Mouse (Mus musculus): ENCODE results near the gene 4930518I15Rik.
"Not testable (repeated sequence)": the region's sequence is repeated elsewhere in the genome, so short reads cannot be mapped to it uniquely, and the experiment has no call there.

4930518I15Rik gene

GRCm38 (mm10) chr2:156877726-156878125 lies 20.0 kb upstream of the 4930518I15Rik start:
- DNase-seq (ENCODE audit: low spot score) = no peak

DNA sequence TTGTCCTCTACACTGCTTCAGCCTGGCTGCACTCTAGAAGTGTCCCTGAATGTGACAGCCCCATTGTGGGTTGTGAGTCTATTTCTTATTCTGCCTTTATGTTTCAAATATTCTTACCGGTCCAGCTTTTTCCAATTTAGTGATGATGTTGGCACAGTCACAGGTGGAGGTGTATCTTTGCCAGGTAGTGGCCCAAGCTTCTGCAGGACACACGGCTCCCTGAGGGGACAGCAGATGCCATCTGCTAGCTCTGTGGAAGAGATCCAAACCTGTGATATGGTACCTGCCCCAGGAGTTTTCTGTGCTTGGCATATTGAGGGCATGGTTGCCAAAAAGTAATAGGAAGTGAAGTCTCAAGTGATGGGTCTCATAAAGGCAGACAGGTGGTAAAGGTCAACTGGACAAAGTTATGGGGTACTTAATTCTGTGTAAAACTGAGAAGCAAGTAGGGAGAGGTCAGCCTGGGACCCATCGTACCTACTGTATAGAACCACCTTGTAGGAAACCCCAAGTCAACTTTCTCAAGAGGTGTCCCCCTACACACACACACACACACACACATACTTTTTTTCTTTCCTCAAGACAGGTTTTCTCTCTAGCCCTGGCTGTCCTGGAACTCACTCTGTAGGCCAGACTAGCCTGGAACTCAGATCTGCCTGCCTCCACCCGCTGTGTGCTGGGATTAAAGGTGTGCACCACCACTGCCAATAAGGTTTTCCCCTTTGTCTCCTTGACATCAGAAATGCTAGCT lies 17.2 kb upstream of the 4930518I15Rik start:
- DNase-seq (ENCODE audit: low spot score) = no peak

DNA sequence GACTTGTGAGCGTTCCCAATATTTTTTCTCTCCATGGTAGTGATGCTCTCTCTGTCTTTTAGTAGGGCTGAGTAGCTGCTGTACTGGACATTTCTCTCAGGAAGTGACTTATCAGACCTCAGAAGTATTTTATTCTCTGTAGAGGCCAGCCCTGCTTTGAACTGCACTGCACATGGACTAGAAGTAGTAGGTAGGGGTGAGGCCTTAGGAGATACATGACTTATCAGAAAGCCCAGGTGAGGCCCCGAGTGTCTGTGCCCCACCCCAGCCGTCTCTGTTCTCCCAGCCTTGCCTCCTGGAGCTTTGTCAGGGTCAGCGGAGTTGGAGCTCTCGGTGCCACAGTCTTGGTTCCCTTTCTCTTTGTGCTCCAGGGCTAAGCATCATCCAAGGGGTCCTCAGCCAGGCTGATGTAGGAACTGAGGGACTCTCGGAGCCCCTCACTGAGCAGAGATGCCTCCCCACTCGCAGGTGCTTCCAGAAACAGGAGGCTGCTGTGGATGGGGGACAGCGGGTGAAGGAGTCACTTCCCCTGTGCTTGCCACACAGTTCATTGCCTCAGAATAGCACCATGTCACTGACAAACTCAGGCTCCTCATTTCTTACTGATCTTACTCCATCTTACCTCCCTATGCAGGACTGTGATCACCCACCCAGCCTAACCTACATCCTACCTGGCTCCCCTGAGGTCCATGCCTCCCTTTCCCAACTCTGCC lies 16.5 kb upstream of the 4930518I15Rik start:
- DNase-seq (ENCODE audit: low spot score) = no peak

DNA sequence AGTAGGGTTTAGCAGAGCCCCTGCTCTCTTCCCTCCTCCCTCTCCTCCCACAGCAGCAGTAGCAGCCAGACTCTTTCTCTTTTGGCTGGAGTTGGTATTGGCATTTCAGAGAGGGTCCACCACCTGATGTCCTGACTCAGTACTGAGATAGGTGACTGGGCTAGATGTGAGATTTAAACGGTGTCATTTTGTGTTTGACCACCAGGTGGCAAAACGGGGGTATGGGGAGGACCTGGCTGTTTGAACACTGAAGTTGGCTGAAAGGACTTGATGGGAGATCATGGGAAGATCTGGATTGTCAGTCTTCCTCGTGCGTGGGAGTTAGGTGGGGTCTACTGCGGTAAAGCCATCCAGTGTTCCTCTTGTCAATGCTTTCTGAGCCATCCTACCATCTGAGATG lies 15.9 kb upstream of the 4930518I15Rik start:
- peak; percentile 34 for DNase-seq (ENCODE audit: low spot score)

- DNase-seq (ENCODE audit: low spot score) = peak; percentile 38
Measured at GRCm38 (mm10) chr2:156870519-156870918, 12.8 kb upstream of the 4930518I15Rik start.

DNA sequence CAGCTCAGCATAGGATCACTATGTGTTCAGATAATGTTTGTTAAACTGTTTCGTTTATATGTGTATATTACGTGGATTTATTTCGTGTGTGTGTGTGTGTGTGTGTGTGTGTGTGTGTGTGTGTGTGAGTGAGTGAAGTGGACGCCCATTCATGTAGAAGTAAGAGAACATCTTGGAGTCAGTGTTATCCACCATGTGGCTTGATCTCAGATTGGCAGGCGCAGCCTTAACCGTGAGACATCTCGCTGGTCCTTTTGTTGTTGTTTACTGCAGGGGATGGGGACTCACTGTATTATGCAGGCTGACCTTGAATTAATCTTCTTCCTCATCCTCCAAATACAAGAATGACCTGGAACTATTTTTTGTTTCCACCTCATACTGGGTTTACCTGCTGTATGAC lies 11.8 kb upstream of the 4930518I15Rik start:
- DNase-seq (ENCODE audit: low spot score) = no peak

GRCm38 (mm10) chr2:156868994-156869393 lies 11.2 kb upstream of the 4930518I15Rik start:
- no peak for DNase-seq (ENCODE audit: low spot score)

- DNase-seq (ENCODE audit: low spot score) = no peak
Measured at GRCm38 (mm10) chr2:156864481-156864880, 6.7 kb upstream of the 4930518I15Rik start.

DNA sequence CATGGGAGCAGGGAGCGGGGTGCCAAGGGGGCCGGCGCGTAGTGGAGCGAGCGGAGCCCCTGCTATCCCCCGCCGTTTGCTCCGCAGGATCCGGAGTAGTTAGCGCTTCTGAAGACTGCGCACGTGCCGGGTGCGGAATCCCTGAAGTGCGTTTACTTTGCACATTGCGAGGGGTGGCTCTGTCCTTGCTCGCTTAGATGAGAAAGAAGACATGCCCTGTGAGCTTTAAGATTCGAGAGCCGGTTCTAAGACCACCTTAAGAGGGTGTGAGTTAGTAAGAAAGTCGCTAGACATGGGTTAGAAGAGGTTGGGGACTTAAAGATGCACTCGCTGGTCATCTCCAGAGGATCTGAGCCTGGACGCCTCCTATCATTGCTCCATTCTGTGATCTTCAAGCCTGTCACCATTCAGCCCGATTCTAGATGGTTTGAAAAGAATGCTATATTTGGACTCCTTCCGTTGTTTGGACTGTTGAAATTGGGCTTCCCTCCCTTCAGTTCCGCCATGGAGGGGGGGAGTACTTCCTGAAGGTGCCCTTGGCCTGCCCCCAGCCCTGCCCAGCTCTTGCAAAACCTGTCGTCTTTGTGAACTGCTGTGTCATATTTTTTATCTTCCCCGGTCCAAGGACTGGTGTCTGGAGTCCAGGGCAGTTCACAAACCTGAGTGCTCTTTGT lies 5.9 kb upstream of the 4930518I15Rik start:
- peak; percentile 65 for DNase-seq (ENCODE audit: low spot score)

DNA sequence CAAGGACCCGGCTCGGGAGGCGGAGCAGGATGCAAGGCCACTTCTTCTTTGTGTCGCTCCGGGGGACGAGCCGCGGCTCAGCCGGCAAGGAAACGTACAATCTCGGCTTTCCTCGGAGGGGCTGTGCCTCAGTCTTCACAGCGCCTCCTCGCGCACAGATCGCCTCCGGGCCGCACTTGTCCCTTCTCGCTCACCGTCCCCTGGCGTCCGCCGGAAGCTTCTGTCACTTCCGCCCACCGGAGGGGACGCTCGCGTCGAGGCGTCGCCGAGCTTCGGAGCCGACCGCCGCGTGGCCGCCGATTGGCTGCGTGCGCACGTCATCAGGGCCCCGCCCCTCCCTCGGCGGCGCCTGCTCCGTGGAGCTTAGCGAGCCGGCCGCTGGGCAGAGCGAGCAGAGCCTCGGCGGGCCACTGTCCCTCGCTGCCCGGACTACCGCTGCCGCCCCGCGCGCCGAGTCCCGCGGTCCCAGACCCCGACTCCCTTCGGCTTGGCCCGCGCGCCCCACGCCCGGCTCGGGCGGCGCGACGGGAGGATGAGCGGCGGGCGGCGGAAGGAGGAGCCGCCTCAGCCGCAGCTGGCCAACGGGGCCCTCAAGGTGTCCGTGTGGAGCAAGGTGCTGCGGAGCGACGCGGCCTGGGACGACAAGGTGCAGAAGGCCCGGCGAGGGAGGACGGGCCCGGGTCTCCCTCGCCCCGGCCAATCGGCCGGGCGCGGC lies 5.2 kb upstream of the 4930518I15Rik start, which contains the start of gene Rab5if:
Gene Rab5if (plus strand): TSS at position 357 of the 715 bp plus-strand sequence.
- DNase-seq (ENCODE audit: low spot score) = peak; percentile 98

DNA sequence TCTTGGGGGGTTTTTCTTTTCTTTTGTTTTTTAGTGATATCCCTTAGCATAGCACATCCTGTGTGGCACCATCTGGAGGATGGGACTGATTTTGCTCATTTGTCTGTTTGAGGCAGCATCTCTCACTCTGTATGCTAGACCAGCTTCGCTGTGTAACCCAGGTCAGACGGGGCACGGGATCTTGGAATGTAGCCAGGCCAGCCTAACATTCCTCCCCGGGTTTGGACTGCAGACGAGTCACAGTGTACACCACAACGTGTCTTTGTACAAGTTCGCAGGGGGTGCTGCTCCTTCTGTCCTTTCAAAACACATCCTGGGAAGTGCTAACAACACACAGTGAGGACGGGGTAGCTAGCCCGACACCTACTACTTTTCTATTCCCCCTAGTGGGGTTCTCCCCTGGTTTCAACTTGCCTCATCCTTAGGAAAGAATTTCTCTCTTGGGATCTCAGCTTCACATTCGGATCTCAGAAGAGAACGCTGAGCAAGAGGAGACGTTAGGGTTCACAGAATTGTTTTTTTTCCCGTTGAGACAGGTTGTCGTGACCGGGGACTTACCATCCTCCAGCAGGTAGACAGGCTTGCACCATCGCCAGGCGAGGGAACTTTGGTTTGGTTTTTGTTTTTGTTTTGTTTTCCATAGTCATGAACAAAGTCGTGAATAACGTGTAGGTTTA lies 4.4 kb upstream of the 4930518I15Rik start:
- no peak for DNase-seq (ENCODE audit: low spot score)

DNA sequence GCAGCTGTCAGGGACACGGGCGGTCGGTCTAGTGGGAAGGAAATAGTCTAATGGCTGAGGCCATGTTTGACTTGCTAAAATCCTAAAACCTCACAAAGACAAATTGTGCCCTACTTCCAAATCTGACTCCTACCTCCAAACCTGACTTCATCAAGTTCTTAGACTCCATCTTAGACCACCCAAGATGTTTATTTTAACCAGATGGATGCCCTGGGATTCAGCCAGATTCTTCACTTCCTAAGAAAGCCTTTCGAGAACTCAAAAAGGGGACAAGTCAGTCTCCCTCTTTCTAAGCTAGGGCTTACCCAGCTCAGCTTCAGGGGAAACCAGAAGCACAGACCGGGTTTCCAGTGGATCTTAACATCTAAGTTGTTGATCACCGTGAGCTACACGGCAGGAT lies 925 bp upstream of the 4930518I15Rik start:
- no peak for DNase-seq (ENCODE audit: low spot score)

GRCm38 (mm10) chr2:156857385-156857791 lies 358 bp downstream of the 4930518I15Rik start:
- DNase-seq (ENCODE audit: low spot score) = no peak

DNA sequence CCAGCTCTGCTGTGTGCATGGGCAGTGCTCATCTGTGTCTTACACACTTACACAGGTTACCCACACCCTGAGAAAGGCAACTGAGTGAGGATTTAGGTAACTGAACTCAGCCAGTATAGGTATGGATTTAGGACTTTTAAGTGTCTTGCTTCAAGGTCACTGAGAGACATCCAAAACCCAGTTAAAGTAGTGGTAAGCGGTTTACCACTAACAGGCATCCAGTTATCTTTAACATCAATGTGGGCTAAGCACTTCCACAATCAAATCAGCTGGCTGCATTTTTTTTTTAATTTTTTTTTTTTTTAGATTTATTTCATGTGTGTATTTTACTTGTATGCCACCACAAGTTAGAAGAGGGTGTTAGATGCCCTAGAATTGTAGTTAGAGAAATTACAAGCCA lies 1.4 kb downstream of the 4930518I15Rik start:
- no peak for DNase-seq (ENCODE audit: low spot score)

- peak; percentile 32 for DNase-seq (ENCODE audit: low spot score)
Measured at GRCm38 (mm10) chr2:156853999-156854771, 3.6 kb downstream of the 4930518I15Rik start.

GRCm38 (mm10) chr2:156853584-156853983 lies 4.2 kb downstream of the 4930518I15Rik start:
- not testable (repeated sequence) for DNase-seq (ENCODE audit: low spot score)

DNA sequence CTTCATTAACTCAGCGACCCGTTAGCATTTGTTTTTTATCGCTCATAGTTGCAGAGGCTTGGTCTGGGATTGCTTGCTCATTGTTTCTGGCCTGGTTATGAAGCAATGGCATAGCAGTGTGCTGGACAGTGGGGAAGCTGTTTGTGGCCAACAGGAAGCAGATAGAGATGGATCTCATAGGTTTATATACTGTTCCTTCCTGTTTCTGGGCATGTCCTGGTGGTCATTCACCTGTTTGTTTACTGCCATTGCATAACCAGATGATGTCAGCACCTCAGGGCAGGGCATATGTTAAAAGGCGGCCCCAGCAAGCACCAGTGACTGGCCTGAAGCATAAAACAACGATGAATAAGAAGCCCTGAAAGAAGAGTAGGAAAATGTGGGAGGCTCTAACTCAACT lies 7.2 kb downstream of the 4930518I15Rik start:
- no peak for DNase-seq (ENCODE audit: low spot score)

DNA sequence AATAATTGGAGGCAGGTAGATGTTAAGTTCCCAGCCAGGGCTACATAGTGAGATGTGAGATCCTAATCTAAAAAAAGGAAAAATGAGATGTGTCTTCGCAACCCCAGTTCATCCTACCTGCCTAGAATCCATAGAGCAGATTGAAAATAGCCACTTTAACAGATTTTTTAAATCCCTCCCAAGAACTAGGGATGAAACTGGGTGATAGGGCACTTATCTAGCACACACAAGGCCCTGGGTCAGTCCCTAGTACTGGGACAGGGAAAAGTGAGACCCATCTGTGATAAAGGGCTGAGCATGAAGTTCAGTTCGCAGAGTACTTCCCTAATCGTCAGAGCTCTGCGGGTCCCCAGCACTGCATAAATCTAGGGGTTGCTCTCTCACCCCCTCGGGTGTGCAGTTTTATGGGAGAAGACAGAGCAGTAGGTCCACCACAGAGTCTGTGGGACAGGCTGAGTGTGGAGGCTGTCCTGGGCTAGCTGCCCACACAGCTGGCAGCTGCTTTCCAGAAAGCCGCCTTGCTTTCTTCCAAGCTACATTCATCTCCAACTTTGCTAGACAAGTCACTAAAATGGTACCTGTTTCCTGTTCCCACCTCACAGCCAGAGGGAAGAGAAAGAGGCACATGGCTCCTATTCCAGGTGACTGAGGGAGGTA lies 9.1 kb downstream of the 4930518I15Rik start:
- DNase-seq (ENCODE audit: low spot score) = no peak

GRCm38 (mm10) chr2:156847653-156848052 lies 10.1 kb downstream of the 4930518I15Rik start:
- DNase-seq (ENCODE audit: low spot score) = no peak

GRCm38 (mm10) chr2:156844715-156845114 lies 13.0 kb downstream of the 4930518I15Rik start:
- DNase-seq (ENCODE audit: low spot score) = peak; percentile 44

Measured in urinary bladder, postnatal 14 days (tissue).